Mouse (Mus musculus): ENCODE results near the gene Krt8. TPM values are rescaled to one million over a fixed set of nuclear protein-coding genes. Genes with fewer than 3 reads are reported as not detected.
A peak's percentile ranks its signal among the peaks of the same experiment; 100 is the strongest.

The Krt8 gene
- total RNA-seq, 2 experiments from 2014 or later = 0.26 TPM; not detected in 1

GRCm38 (mm10) chr15:101980849-101981248, 23.4 kb downstream of the Krt8 start:
- no peak overlapping the region for H3K4me3 ChIP-seq
- TF ChIP-seq CTCF (conservative IDR thresholded peaks at IDR 0.05) = no peak
- DNase-seq (ENCODE audit: low spot score in 2 of 2) = no peak

GRCm38 (mm10) chr15:101977043-101977726, 27.1 kb downstream of the Krt8 start:
- Histone ChIP-seq H3K4me3 (peak overlapping the region; percentile 47), H3K27ac (peak overlapping the region; percentile 84)
- TF ChIP-seq CTCF (conservative IDR thresholded peaks at IDR 0.05) = peak; percentile 43; the same call in 1 of the 2 replicates
- peak; percentile 58 to 76 for DNase-seq (ENCODE audit: low spot score in 2 of 2)

More at GRCm38 (mm10) chr15:101980849-101981248, 23.4 kb downstream of the Krt8 start:
- H3K27ac ChIP-seq = no peak overlapping the region

GRCm38 (mm10) chr15:101976641-101977040, 27.6 kb downstream of the Krt8 start:
- Histone ChIP-seq H3K27ac (peak overlapping the region; percentile 84), H3K4me3 (peak overlapping the region; percentile 47; the same call in 1 of the 2 replicates)
- TF ChIP-seq CTCF (conservative IDR thresholded peaks at IDR 0.05) = no peak
- DNase-seq (ENCODE audit: low spot score in 2 of 2) = no peak

- Histone ChIP-seq H3K4me3 (no peak overlapping the region), H3K27ac (no peak overlapping the region)
- no peak for DNase-seq (ENCODE audit: low spot score in 2 of 2)
- TF ChIP-seq CTCF (conservative IDR thresholded peaks at IDR 0.05) = no peak
Measured at GRCm38 (mm10) chr15:101976023-101976422, 28.3 kb downstream of the Krt8 start.

- DNase-seq (ENCODE audit: low spot score in 2 of 2) = no peak
- TF ChIP-seq CTCF (conservative IDR thresholded peaks at IDR 0.05) = no peak; the same call in 1 of the 2 replicates
- Histone ChIP-seq H3K4me3 (no peak overlapping the region), H3K27ac (no peak overlapping the region)
Measured at GRCm38 (mm10) chr15:101974083-101974845, 30.0 kb downstream of the Krt8 start.

- H3K4me3 ChIP-seq = no peak overlapping the region
- no peak overlapping the region for H3K27ac ChIP-seq
- DNase-seq (ENCODE audit: low spot score in 2 of 2) = peak; percentile 93 to 100
- peak; percentile 100 for TF ChIP-seq CTCF (conservative IDR thresholded peaks at IDR 0.05)
Measured at GRCm38 (mm10) chr15:101973414-101974077, 30.7 kb downstream of the Krt8 start.

- Histone ChIP-seq H3K27ac (no peak overlapping the region), H3K4me3 (no peak overlapping the region)
- peak in 1 of 2 experiments; percentile 48 for DNase-seq (ENCODE audit: low spot score in 2 of 2)
- peak; percentile 80 for TF ChIP-seq CTCF (conservative IDR thresholded peaks at IDR 0.05)
Measured at GRCm38 (mm10) chr15:101970536-101970935, 33.7 kb downstream of the Krt8 start.

- H3K27ac ChIP-seq = no peak overlapping the region
- TF ChIP-seq CTCF (conservative IDR thresholded peaks at IDR 0.05) = no peak
- DNase-seq (ENCODE audit: low spot score in 2 of 2) = no peak
- H3K4me3 ChIP-seq = no peak overlapping the region
Measured at GRCm38 (mm10) chr15:101966808-101967207, 37.5 kb downstream of the Krt8 start.

GRCm38 (mm10) chr15:101958891-101959290, 45.4 kb downstream of the Krt8 start:
- no peak for DNase-seq (ENCODE audit: low spot score in 2 of 2)
- H3K27ac ChIP-seq = no peak overlapping the region
- no peak overlapping the region for H3K4me3 ChIP-seq
- no peak for TF ChIP-seq CTCF (conservative IDR thresholded peaks at IDR 0.05)

- no peak for DNase-seq (ENCODE audit: low spot score in 2 of 2)
- no peak within 1 kb of the TSS for H3K4me3 ChIP-seq
Measured at GRCm38 (mm10) chr15:101954187-101954586, 50.1 kb downstream of the Krt8 start, which contains the start of gene Krt78. Krt78 (minus strand) TSS chr15:101954287.

GRCm38 (mm10) chr15:101952733-101953474, 51.4 kb downstream of the Krt8 start:
- no peak for TF ChIP-seq CTCF (conservative IDR thresholded peaks at IDR 0.05)
- H3K27ac ChIP-seq = no peak overlapping the region
- no peak overlapping the region for H3K4me3 ChIP-seq
- DNase-seq (ENCODE audit: low spot score in 2 of 2) = no peak

More at GRCm38 (mm10) chr15:101954187-101954586, 50.1 kb downstream of the Krt8 start, which contains the start of gene Krt78:
- TF ChIP-seq CTCF (conservative IDR thresholded peaks at IDR 0.05) = no peak
- no peak within 1 kb of the TSS for H3K27ac ChIP-seq

Other genes starting within 250 kb of the Krt8 start
- gene Krt72, start 218.0 kb downstream of the Krt8 start, total RNA-seq (2021) = not detected
- 1 to 10 TPM; 6.3 to 8.0 TPM for gene Krt73, start 202.1 kb downstream of the Krt8 start, total RNA-seq (2021)
- gene Krt2, start 186.3 kb downstream of the Krt8 start, total RNA-seq (2021) = 1 to 10 TPM; 7.0 to 8.0 TPM
- gene Krt1, start 153.7 kb downstream of the Krt8 start, total RNA-seq (2021) = 1 to 10 TPM; 1.6 to 3.9 TPM
- 10 to 100 TPM; 13.3 to 16.2 TPM for gene Krt77, start 134.8 kb downstream of the Krt8 start, total RNA-seq (2021)
- not detected for gene Krt76, start 111.6 kb downstream of the Krt8 start, total RNA-seq (2021)
- gene Krt4, start 79.7 kb downstream of the Krt8 start, total RNA-seq (2021) = not detected
- gene Krt79, start 64.2 kb downstream of the Krt8 start, total RNA-seq (2021) = not detected
- gene Krt78, start 50.2 kb downstream of the Krt8 start, total RNA-seq (2021) = not detected
- gene Krt18, start 23.7 kb upstream of the Krt8 start, total RNA-seq (2021) = under 1 TPM; 0.32 to 0.67 TPM
- 100 to 1,000 TPM; 196 to 199 TPM for gene Eif4b, start 69.3 kb upstream of the Krt8 start, total RNA-seq (2021)
- gene Tns2, start 95.9 kb upstream of the Krt8 start, total RNA-seq (2021) = 10 to 100 TPM; 18.4 to 25.0 TPM
- 100 to 1,000 TPM; 151 to 155 TPM for gene Spryd3, start 131.8 kb upstream of the Krt8 start, total RNA-seq (2021)
- gene Igfbp6, start 139.9 kb upstream of the Krt8 start, total RNA-seq (2021) = 1 to 10 TPM; 6.9 to 7.7 TPM
- gene Soat2, start 146.0 kb upstream of the Krt8 start, total RNA-seq (2021) = not detected
- gene Zfp740, start 198.8 kb upstream of the Krt8 start, total RNA-seq (2021) = 10 to 100 TPM; 68.3 to 76.5 TPM
- gene Csad, start 200.2 kb upstream of the Krt8 start, total RNA-seq (2021) = 10 to 100 TPM; 39.5 to 40.4 TPM
- 1 to 10 TPM; 1.0 to 3.9 TPM for gene Itgb7, start 227.5 kb upstream of the Krt8 start, total RNA-seq (2021)

Measured in layer of hippocampus, adult 2 months (tissue).